Mouse (Mus musculus) gastrocnemius, postnatal 10 days (tissue): ENCODE results near the gene U2af1l4. TPM values are rescaled to one million over a fixed set of nuclear protein-coding genes. Genes with fewer than 3 reads are reported as not detected.

ENCODE experiments used
- DNase-seq: peaks from one replicate; pipeline ENCODE4 v3.0.0; 2021; ENCODE audit warnings: mixed read lengths
- total RNA-seq, 2 experiments: library from RNA; stranded (reverse); gene quantifications; 2 replicates each; pipeline ENCODE4 v1.2.3; 2021

U2af1l4 gene
- total RNA-seq, 2 experiments from 2014 or later = 56.3 to 57.5 TPM

- peak; percentile 95 for DNase-seq
Observed at GRCm38 (mm10) chr7:30552102-30553020, 10.7 kb upstream of the U2af1l4 start, which contains the start of the genes Hspb6 and Proser3. TSS of gene Hspb6 (plus strand) at chr7:30552178. TSS of gene Proser3 (minus strand) at chr7:30552299.

DNA sequence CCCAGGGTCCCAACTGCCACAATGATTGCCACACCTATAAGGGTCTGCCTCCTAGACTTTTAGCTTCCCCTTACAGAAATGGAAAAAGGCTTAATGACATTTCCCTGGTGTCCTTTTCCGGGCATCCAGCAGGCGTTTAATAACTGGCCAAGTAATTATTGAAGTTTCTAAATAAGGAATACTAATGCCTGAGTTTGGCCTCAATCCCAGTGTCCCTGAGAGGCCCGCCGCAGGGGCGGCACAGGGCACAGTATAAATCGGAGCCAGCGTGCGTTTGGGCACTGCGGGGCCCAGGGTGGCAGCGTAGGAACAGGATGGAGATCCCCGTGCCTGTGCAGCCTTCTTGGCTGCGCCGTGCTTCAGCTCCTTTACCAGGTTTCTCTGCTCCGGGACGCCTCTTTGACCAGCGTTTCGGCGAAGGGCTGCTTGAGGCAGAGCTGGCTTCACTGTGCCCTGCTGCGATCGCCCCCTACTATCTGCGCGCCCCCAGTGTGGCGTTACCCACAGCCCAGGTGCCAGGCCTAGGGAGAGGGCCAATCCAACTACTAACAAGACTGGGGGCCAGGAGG, 10.0 kb upstream of the U2af1l4 start:
- peak; percentile 72 for DNase-seq

GRCm38 (mm10) chr7:30553810-30554584, 9.1 kb upstream of the U2af1l4 start:
- no peak for DNase-seq

DNA sequence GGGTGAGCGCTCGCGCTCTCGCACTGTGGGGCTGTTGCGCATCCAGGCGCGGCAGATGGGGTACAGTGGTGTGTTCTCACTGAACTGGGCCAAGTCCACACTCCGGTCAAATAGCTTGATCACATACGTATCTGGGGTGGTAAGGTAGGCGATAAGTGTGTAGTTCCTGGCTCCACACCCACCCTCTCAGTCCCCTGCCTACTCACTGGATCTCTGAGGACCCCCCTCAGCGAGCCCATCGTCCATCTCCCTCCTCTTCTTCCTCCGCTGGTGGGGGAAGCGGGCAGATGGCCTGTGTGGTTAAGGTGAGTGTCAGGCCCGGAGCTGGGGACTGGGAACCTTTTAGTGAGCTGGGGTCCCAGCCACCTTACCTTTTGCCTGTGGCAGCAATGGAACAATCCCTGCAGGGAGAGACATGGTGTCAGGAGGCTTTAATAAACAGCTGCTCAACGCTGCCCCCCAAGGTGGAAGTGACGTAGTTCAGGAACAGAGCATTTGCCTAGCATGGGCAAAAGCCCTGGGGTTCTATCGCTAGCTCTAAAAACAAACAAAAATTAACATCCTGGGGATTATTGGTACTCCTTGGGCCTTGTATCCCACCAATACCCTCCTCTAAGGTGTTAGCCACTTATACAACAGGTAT, 6.1 kb upstream of the U2af1l4 start:
- DNase-seq = no peak

DNA sequence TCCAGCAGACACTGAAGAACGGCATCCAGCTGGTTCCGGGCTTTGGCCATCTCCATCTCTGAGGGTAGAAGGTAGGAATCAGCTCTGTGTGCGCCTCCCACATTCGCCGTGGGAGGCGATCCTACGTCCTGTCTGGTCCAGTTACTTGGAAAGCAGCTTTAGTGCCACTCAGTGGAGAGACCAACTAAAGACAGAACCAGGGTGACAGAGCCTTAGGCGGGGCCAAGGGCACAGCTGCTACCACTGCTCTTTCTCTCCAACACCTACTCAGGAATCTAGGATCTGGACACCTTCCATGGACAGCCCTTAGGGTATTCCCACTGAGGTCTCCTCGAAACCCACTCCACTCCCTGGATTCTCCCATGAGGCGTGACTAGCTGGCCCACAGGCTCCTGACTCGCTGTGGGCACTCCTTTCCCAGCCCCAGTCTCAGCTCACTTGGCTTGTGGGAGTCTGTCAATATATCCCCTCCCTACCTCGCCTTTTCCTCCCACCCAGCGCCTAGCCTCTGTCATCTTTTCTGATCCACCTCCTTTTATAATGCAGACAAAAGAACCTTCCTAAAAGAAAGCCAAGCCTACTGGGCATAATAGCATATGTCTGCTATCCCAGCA, 5.1 kb upstream of the U2af1l4 start:
- no peak for DNase-seq

GRCm38 (mm10) chr7:30558656-30559442, 4.3 kb upstream of the U2af1l4 start:
- no peak for DNase-seq

DNA sequence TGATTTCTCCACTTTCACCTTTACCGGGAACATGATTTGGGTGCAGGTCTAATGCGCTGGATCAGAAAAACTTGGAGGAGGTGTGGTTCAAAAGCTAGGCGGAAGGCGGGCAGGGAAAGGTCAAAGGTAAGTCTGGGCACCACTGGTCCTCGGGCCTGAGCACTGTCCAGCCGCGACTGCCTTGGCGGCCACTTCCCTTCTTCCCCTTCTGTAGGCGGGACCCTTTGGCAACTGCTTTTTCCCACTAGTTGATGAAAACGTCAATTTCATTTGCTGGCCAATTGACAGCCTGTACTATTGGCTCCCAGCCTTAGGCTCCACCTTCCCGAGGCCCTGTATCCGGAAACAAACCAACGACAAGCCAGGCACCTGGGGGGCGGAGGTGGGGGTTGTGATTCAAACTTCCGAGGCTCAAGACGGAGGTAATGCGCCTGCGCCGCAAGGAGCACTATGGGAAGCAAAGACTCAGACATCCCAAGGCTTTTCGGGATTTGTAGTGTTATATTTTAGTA, 3.6 kb upstream of the U2af1l4 start, which contains the start of gene Lin37:
TSS of gene Lin37 (minus strand) at position 396 of the 512 bp plus-strand sequence.
- DNase-seq = peak; percentile 89

- DNase-seq = no peak
Observed at GRCm38 (mm10) chr7:30560296-30560695, 2.8 kb upstream of the U2af1l4 start.

GRCm38 (mm10) chr7:30562526-30563116, 480 bp upstream of the U2af1l4 start:
- no peak for DNase-seq

DNA sequence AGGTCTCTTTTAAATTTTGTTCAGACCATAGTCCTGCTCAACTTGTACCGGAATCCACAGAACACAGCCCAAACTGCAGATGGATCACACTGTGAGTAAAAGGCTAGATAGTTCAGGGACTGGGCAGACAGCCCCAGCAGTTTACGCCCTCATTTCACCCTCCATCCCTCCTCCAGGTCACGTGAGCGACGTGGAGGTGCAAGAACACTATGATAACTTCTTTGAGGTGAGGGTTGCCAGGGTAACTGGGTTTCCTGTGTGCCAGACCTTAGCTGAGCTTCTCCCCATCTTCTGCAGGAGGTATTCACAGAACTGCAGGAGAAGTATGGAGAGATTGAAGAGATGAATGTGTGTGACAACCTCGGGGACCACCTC, 792 bp downstream of the U2af1l4 start:
- no peak for DNase-seq

- DNase-seq = no peak
Observed at GRCm38 (mm10) chr7:30564970-30565571, 2.0 kb downstream of the U2af1l4 start, which contains the start of gene Igflr1. TSS of gene Igflr1 (plus strand) at chr7:30565427.

DNA sequence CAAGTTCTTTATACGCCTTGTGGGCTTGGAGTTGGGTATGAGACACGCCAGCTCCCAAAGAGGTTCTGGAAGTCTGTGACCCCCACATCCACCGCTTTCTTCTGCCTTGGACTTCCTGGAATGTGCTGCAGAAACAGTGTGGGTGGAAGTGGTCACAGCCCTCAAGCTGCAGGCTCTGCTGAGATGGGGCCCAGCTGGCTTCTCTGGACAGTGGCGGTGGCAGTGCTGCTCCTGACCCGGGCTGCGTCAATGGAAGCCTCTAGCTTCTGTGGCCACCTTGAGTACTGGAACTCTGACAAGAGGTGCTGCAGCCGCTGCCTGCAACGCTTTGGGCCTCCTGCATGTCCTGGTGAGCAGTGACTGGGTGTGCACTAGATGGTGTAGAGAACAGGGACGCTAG, 2.9 kb downstream of the U2af1l4 start:
- DNase-seq = no peak

GRCm38 (mm10) chr7:30567555-30567954, 4.5 kb downstream of the U2af1l4 start:
- DNase-seq = no peak

DNA sequence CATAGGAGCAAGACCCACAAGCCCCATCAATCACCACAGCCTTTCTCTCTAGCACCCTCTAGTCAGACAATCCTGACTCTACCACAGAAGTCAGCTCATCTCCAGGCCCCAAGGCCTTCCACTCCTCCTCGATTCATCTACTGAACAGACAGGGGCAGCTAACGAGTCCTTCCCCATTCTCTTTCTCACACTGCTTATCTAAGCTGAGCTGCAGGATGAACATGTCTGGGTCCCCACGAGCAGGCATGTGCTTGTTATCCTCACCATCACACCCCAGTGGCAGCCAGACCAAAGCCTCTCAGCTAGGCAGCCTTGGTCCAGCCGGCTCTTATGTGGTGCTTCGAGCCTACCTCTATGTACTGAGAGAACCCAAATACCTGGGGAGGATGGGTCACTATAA, 9.3 kb downstream of the U2af1l4 start:
- no peak for DNase-seq

DNA sequence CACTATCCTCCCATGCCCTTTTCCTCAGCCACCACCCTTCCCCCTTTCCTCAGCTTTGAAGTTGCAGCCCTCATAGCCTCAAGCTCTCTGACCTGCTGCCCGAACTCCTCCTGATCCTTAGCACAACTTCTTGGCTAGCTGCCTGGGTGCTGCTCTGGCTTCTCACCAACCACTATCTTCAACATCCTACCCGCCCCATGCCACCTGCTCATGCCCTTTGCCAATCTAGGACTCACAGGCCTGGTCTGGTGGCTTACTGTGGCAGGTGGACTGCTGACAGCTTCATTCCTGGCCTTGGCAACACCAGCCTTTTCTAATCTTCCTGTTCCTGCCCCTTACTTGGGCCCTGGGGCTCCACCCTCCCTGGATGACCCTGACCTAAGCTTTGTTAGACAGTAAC, 9.9 kb downstream of the U2af1l4 start:
- DNase-seq = peak; percentile 68

DNA sequence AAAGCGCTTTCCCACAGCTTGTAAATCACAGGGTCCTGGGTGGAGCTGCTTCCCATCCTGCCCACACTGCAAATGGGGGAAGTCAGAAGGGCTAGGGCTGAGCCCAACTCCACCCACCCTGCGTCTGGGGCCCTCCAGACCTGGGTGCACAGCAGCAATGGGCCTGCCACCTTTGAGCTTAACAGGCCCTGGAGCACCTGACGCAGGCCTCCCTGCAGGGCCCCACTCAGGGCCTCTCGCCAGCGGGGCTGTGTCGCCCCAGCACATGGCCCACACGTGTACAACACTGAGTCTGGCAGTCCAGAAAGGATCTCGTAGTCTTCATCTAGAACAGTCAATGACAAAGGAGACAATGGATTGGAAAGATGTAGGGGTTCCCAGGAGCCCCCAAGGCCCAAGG, 16.8 kb downstream of the U2af1l4 start:
- no peak for DNase-seq

DNA sequence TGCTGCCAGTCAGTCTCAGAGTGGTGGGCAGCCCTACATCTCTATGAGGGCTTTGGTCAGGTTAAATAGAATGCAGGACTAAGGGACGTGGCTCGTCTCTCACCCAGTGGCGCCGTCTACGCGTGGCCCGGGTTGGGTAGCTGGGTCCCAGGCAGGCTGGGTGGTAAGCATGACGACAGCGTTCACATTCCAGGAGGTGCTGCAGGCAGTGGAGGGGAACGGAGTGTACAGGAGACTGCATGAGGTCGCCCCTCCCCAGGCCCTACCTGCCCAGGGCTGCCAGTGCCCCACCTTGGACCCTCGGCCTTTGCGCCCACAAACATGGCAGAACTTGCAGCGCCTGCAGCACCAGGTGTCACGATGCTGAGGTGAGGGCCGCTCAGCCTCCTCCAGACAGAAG, 18.4 kb downstream of the U2af1l4 start:
- no peak for DNase-seq

DNA sequence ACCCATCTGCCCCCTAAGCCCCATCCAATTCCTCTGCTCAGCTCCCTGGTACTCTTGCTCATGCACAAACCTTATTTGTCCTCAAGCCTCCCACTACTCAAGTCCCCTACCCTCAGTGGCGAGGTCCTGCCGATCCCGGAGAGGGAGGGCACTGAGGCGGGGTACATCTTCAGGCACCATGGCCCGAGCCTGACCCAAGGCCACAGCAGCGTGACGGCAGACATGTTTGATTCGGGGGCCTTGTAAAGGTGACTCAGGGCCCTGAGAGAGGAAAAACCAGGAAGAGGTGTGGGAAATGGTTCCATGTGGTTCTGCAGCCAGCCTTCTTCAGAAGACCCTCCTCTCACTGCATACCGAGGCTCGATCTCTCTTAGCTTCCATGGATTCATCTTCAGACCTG, 21.2 kb downstream of the U2af1l4 start:
- DNase-seq = no peak

GRCm38 (mm10) chr7:30585170-30585569, 22.1 kb downstream of the U2af1l4 start:
- DNase-seq = no peak
